Mouse (Mus musculus) layer of hippocampus, postnatal 25 days (tissue): ENCODE results near the gene Timp4. TPM values are rescaled to one million over a fixed set of nuclear protein-coding genes. Genes with fewer than 3 reads are reported as not detected.
"Not testable (repeated sequence)": the region's sequence is repeated elsewhere in the genome, so short reads cannot be mapped to it uniquely, and the experiment has no call there.

Experiments
- DNase-seq, 2 experiments: peaks; one replicate each; pipeline ENCODE4 v3.0.0; 2022; ENCODE audit warnings: mixed read lengths in 2 of 2, low spot score in 1 of 2; ENCODE audit errors: extremely low spot score in 1 of 2
- total RNA-seq, 2 experiments: library from RNA; stranded (reverse); gene quantifications; 2 replicates each; pipeline ENCODE4 v1.2.3; 2021

Gene Timp4
- total RNA-seq, 2 experiments from 2014 or later, result 25.6 to 25.9 TPM

DNA sequence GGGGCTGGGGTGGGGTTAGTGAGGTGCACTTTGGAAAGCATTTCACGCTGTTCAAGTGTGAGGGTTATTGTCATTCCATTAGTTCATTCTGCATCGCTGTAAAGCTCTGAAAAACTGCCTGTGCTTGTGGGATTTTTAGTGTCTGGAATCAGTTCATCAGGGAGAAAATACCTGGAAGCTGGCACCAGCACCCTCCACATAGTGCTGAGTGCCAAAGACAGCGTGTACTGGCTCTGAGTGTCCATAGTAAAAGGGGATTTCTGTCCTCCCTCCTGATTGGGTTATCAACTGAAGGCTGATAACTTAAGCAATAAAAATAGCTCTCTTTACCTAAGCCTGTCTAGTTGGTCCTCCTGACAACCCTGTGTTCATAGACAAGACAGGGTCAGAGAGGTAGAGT is 8.5 kb upstream of the Timp4 start:
- no peak for DNase-seq

DNA sequence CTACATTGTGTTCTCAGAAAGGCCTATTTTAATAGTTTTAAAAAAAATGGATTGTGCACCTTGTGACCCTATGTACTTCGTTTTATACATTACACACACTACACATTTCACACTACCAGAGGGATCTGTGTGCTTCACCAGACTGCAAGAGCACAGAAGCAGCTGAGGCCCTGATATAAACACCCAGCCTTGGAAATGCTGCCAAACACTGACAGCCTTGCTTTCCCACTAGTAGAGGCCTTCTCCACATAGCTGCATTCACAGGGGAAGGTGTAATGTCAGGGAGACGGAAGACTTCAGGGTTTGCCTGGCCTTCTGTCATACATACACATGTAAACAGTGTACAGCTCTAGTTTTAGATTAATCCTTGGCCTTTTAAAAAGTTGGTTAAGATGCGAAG is 3.2 kb upstream of the Timp4 start:
- DNase-seq, result no peak

DNA sequence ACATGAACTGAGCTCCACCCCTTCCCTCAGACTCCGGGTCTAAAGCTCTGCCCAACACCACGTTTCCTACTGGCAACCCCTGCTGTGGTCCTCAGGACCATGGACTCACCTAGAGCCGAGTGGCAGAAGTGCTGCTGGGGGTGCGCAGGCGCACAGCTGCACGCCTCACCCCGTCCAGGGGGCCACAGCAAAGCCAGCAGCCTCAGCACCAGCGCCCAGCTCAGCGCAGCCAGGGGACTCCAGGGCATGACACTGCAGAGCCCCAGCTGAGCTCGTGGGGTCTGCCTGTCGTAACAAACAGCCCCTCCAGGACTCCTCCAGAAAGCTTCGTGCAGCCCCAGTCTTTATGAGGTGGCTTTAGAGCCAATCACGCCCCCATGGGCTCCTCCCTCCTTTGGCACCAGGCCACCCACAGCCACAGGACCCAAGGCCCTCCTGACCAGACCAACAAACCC is 447 bp downstream of the Timp4 start:
- DNase-seq, result peak in 1 of 2 experiments; percentile 49

DNA sequence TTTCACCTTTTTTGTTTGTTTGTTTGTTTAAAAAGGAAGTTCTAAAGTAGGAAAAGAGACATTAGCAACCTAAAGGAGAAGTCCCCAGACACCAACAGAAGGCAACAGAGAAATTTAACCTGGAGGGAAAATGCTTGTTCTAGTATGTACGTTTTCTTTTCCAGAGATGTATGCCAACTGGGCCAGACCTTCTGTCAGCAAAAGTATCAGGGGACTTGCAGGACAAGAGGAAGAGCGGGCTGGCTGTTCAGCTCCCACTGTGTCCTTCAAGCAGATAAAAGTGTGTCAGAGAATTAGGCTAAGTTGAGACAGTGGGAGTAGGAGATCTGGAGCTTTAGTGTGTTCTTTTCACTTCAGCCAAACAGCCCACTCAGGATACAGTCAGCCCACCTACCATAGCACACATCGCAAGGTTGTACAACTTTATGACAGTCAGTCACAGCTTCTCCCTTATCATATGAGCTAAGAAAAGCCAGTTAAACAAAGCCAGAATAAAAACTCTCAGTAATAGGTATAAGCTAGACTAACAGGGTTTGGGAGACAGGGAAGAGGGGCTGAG is 6.4 kb downstream of the Timp4 start:
- DNase-seq, result no peak

DNA sequence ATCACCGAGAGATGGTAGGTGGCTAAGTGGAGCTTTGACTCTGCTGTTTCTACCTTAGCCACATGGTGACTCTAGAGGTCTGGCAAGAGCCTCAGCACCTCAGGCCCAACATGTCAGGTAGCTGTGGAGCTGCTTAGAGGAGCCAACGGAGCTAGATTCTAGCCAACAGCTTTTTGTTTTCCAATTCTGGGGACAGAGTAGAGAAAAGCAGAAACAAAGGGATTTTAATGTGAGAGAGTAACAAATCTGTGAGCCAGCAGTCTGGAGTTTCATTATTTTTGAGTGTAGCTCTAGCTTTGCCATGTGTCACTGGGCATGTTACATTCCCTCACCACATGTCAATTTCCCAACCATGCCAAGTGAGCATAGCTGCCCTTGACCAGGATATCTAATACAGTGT is 7.8 kb downstream of the Timp4 start:
- DNase-seq, result no peak

DNA sequence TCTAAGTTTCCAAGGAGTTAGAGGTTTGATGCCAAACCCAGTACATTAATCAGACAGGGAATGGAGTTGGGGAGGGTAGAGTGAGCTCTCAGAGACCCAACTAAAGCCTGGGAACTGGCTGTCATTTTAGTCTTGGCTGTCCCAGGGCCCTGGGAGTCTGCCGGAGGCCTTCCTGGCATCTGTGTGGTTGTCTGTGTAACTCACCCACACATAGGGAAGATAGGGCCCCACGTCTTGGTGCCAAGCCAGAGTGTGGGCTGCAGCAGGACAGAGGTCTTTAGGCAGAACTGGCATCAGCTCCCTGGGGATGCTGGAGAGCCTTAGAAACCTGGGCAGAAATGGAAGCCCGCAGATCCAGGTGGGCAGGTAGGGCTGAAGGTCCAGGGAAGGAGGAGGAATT is 10.1 kb downstream of the Timp4 start:
- no peak for DNase-seq

DNA sequence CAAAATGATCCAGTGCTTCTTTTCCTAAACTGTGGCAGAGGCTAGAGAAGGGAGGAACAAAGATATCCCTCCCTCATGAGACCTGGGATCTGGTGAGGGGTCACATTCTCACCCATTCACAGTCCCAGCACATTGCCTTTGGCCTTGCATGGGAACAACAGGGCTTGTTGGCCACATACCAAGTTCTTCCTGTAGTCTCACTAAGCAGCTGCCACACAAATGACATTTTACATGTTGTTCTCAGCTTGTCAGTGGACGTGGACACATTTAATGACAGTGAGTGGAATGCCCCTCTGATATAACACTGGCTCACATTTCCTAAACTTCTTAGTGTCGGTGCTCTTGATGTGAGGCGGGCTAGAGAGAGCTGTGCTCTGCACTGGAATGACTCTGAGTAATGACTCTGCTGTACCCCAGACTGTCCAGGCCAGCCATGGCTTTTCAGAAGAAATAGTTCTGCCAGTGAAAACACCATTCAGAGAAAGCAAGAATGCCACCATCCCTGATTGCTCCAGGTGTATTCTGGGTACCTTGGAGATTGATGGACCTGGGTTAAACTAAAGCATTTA is 10.8 kb downstream of the Timp4 start:
- no peak for DNase-seq

DNA sequence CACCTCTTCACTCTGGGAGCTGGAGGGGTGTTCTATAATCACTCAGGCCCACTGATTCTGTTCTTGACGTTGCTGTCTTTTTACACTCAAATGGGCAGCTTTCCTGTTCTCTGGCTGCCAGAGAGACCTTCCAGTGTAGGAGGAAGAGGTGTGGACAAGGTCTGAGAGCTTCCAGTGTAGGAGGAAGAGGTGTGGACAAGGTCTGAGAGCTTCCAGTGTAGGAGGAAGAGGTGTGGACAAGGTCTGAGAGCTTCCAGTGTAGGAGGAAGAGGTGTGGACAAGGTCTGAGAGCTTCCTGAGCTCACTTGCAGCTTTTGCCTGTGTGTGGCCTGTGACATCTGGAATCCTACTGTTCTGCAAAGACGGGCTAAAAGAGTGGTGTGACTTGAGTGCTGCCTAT is 11.6 kb downstream of the Timp4 start:
- not testable (repeated sequence) for DNase-seq

DNA sequence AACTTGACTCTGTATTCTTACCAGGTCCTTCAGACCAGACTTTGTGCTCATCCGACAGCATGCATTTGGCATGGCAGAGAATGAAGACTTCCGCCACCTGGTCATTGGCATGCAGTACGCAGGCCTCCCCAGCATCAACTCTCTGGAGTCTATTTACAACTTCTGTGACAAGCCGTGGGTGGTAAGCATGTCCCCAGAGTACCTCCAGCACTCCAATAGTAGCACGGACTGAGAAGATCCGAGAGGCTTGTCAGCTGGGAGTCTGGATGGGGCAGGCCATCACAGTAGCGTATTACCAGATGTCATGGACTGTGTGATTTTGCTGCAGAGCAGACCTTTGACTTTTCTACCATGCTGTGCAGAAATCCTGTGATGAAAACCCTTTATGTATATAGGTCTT is 12.7 kb downstream of the Timp4 start:
- no peak for DNase-seq

DNA sequence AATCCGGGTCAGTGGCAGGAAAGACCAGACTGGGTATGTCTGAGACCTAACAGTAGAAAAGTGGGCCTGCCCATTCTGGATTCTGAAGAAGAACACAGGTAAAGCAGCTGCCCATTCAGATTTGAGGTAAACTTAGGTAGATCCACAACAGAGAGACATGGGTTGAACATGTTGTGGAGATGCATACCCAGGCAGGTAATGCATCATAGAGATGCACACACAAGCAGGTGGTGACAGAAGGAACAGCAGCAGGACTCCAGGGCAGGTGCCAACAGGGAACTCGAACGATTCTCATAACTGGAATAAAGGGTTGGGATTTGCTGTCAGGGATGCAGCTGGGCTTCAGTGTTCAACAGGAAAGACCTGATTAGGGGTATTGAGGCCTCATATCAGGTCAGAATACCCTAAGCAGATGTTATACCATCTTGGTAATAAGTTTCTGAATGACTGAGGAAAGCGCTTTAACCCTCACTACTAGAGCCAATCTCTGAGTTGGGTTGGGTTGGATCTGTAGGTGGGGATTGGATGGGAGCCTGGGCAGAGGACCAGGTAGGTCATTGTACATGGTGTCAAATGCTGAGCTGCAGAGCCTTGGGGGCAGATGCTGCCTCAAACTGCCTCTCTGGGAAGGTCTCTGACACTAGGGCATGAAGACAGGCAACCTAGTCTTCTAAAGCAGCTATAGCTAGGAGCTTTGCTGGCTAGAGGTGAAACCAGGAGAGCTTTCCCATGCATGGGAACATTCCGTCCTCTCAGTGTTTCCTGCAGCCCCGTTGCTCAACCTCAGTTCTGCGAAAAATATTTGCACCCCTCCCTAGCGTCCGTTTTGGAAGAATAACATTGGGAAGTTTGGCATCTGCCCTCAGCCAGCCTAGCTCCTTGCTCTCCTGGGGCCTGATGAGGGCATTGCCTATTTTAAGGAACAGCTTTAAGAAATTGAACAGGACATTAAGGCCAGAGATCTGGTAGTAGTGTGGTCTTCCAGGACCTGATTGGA is 13.7 kb downstream of the Timp4 start:
- DNase-seq, result no peak

DNA sequence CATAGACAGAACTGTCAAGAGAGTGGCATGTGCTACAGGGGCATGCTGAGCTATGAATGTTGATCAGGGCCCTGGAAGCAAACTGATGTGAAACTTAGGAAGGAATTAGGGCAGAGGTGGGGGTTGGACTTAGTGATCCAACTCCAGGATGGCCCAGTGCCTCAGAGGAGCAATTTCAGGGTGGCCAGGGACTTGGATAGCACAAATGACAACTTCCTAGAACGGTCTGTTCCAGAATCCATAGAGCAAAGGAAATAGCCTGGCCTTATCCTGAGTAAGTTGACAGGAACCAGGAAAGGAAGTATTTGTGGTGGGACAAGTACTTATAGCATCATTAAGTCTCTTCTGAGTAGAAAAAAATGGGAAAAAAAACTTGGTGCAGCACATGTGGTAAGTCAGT is 19.4 kb downstream of the Timp4 start:
- DNase-seq, result no peak

DNA sequence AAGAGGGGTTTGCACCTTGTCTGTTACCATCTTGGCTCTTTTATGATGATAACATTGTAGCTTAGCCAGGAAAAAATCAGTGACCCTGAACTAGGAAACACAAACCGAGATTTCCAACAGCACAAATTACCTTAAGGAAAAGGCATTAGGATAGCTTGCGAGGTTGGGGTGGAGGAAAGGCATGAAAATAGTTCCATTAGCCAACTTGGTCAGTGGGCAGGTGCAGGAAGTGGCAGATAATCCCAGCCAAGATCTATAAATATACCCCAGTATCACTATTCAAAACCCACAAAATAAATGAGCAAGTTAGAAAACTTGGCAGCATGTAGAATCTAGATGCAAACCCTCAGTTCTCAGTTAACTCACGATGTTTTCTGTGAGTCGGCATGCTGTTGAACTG is 20.2 kb downstream of the Timp4 start:
- no peak for DNase-seq

DNA sequence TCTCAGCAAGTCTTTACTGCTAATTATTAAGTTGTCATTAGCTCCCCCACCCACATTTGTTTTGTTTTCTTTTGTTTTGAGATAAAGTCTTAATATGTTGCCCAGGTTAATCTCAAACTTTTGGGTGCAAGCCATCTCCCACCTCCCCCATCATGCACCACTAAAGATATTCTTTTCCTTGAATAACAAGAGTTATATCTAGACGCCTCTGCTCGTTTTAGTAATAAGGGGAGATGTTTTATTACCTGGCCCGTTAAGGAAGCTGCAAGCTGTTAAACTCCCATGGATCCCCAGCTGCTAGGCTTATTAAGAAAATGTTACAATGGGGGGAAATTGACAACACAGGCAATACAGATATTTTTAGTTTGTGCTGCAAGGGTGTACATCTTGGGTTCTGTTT is 21.4 kb downstream of the Timp4 start:
- no peak for DNase-seq

DNA sequence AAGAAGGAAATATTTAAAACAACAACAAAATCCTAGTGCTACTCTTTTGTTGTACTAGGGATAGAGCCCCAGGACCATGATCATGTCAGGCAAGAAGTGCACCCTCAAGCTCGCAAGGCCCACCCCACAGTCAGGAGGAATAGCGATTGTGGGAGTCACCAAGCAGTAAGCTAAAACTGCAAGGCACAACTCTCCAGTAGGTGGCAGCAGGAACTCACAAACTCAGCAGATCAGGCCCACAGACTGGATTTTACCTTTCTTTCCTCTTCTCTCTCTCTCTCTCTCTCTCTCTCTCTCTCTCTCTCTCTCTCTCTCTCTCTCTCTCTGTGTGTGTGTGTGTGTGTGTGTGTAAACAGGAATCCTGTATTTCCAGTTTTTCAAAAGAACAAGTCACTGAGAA is 24.5 kb downstream of the Timp4 start:
- peak; percentile 57 to 89 for DNase-seq

DNA sequence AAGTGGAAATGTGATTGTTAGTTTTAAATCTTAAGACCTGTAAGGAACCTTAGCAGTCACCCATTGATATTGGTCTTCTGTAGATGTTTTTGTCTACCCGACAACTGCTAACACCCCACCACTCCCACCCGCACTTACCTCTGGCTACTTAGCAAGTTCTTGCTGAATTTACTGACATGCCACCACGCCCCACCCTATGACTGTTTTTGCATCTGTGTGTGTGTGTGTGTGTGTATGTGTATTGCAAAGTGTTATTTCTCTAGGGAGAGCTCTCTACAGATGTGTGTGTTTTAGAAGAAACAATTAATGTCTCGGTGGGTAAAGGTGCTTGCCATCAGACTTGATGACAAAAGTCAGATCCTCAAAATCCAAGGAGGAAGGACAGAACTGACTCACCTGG is 25.0 kb downstream of the Timp4 start, which contains the start of gene Gm17482:
Gene Gm17482, plus strand, starts transcription at position 301 of the 400 bp plus-strand sequence.
- no peak for DNase-seq

DNA sequence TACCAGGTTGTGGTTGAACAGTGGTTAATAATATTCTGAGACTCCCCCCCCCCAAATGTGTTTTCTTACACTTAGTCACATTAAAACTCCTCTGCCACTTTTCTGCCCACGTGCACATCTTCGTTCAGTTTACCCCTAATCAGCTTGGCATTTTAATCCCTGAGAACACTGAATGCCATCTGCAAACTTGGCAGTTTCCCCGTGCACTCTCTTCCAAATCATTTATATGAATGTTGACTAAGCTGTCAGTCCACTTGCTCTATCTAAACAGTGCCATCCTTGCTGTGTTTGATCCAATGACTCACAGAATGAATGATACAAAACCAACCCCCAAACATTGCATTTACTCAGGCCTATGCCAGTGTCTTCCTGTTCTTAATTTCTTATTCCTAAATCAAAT is 26.5 kb downstream of the Timp4 start:
- DNase-seq, result peak in 1 of 2 experiments; percentile 57

DNA sequence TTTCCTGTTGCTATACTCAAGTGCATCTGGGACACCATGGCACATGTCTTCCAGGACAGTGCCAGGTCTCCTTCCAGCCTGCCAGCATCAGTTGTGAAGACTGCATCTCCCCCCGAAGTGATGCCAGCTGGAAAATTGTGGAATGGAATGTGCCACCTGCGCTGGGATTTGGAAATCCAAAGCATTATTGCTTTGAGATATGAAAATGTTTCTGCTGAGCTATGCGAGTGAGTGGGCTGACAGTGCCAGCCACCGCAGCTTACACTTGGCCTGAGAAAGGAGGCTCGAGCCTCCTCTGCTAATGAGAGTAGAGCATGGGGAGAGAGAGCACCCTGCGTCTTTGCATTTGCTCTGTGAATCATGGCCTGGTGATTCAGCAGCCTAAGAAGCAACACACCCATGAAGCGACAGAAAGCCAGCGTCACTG is 30.8 kb downstream of the Timp4 start:
- DNase-seq, result no peak

DNA sequence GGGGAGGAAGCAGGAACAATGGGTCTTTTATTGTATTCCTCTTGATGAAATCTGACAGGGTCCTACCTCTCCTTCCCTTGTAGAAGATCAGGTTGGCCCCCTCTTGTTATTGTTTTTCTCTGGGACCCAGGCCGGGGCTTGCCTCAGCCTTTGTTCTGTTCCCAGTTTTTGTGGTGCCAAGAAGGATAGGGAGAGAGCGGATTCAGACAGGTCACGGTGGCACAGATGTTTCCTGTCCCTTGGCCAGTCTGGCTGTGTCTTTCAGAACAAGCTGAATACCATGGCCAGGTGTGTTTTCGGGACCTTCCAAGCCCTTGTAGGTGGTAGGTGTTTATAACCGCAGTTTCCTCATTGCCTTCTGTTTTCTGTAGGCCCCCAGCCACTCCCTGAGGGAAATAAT is 38.9 kb downstream of the Timp4 start:
- DNase-seq, result no peak

DNA sequence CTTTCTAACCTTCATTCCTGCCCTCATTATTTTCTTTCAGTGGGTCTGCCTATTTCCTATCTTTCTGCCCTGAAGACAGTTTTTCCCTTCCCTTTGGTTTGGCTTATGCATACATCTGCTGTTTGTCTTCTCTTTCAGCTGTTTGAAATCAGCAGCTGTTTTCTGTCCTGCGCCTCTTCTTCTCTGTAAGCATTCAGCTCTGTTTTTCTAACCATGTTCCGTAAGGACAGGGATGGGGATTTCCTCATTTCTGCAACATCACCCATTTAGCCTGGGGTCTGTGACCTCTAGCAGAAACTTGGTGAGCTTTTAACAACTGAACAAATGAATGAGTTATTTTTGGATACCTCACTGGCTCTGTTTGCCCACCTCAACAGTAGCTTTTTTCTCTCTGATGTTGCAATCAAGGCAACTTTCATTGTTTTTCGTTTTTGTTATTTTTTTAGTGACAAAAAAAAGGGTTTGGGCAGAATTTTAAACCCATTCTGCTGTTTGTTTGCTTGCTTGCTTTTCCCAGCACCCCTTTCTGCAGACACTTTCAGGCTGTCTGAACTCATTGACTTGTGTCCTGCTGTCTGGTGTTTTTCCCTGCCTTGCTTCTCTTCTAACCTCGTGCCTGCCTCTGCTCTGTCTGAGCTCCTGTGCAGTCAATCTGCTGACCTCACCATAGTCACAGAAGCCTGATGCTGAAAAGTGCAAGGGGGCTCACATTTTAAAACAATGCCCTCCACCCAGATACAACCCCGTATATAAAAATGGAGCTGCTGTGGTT is 39.7 kb downstream of the Timp4 start:
- DNase-seq, result no peak

DNA sequence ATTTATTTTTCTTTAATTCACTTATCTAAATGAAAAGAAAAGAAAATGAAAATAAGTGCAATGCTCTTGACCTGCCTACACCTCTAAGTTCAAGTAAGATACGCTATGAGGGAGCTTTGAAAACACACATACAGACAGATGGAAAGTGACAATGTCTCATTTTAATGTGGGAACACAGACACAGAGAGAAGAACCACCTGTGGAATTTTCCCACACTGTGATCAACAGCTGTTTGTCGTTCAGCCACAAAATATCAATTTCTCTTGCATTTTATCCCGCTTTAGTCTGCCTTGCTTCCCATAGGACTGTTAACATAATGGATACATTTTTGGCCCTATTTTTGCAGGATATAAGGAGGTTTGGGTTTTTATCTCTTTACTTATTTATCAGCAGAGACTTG is 41.2 kb downstream of the Timp4 start:
- DNase-seq, result no peak

DNA sequence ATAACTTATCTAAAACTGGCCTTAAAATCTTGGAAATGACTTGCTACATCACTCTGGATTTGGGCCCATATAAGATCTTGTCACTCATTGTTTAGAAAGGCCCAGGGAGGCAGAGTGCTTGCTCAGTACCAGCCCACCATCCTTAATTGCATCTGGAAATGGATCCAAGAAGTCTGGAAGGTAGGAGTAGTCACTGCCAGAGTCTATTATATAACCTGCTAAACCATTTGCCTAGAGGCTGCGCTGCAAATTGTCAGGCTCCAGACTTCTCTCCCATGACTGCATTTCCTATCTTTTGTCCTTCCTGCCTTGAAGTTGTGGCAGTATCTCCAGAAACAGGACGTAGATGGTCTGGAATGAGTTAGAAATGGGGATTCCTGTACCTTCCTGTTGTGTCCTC is 41.8 kb downstream of the Timp4 start:
- no peak for DNase-seq
